Mouse (Mus musculus): ENCODE results near the gene Zswim1. TPM values are rescaled to one million over a fixed set of nuclear protein-coding genes. Genes with fewer than 3 reads are reported as not detected.
"Not testable (repeated sequence)": the region's sequence is repeated elsewhere in the genome, so short reads cannot be mapped to it uniquely, and the experiment has no call there.

The Zswim1 gene
- total RNA-seq, 2 experiments from 2014 or later: 17.5 to 17.8 TPM

GRCm38 (mm10) chr2:164792400-164793190, 29.9 kb upstream of the Zswim1 start:
- DNase-seq: no peak
- intact Hi-C loops (cut with DNase I): no loop called here

- intact Hi-C loops (cut with DNase I): no loop called here
- DNase-seq: peak; percentile 62
Measured at GRCm38 (mm10) chr2:164793236-164793635, 29.2 kb upstream of the Zswim1 start.

- intact Hi-C loops (cut with DNase I): no loop called here
- DNase-seq: no peak
Measured at GRCm38 (mm10) chr2:164793772-164794171, 28.7 kb upstream of the Zswim1 start.

GRCm38 (mm10) chr2:164794293-164794692, 28.2 kb upstream of the Zswim1 start:
- peak; percentile 93 for DNase-seq
- intact Hi-C loops (cut with DNase I): no loop called here

GRCm38 (mm10) chr2:164795868-164796267, 26.6 kb upstream of the Zswim1 start:
- intact Hi-C loops (cut with DNase I): no loop called here
- DNase-seq: no peak

GRCm38 (mm10) chr2:164798554-164798953, 23.9 kb upstream of the Zswim1 start:
- intact Hi-C loops (cut with DNase I); DNase-seq: not testable (repeated sequence)

GRCm38 (mm10) chr2:164800252-164801004, 22.1 kb upstream of the Zswim1 start:
- no peak for DNase-seq
- intact Hi-C loops (cut with DNase I): no loop called here

- DNase-seq: no peak
- intact Hi-C loops (cut with DNase I): no loop called here
Measured at GRCm38 (mm10) chr2:164803201-164803920, 19.1 kb upstream of the Zswim1 start.

- intact Hi-C loops (cut with DNase I): no loop called here
- DNase-seq: no peak
Measured at GRCm38 (mm10) chr2:164803921-164804313, 18.6 kb upstream of the Zswim1 start.

GRCm38 (mm10) chr2:164804533-164805331, 17.8 kb upstream of the Zswim1 start, which contains the start of the genes Acot8 and Zswim3:
Acot8 (minus strand) TSS chr2:164804882.
Zswim3 (plus strand) TSS chr2:164805098.
- intact Hi-C loops (cut with DNase I): no loop called here
- DNase-seq: peak; percentile 95

- intact Hi-C loops (cut with DNase I): no loop called here
- DNase-seq: no peak
Measured at GRCm38 (mm10) chr2:164805332-164805718, 17.2 kb upstream of the Zswim1 start.

- intact Hi-C loops (cut with DNase I): no loop called here
- DNase-seq: no peak
Measured at GRCm38 (mm10) chr2:164806614-164807013, 15.9 kb upstream of the Zswim1 start.

- no peak for DNase-seq
- intact Hi-C loops (cut with DNase I): no loop called here
Measured at GRCm38 (mm10) chr2:164813557-164813956, 8.9 kb upstream of the Zswim1 start.

- no peak for DNase-seq
- intact Hi-C loops (cut with DNase I): no loop called here
Measured at GRCm38 (mm10) chr2:164815348-164815747, 7.1 kb upstream of the Zswim1 start.

- DNase-seq: no peak
- intact Hi-C loops (cut with DNase I): no loop called here
Measured at GRCm38 (mm10) chr2:164815821-164816220, 6.7 kb upstream of the Zswim1 start.

- DNase-seq: no peak
- intact Hi-C loops (cut with DNase I): no loop called here
Measured at GRCm38 (mm10) chr2:164817206-164817605, 5.3 kb upstream of the Zswim1 start.

GRCm38 (mm10) chr2:164817703-164818102, 4.8 kb upstream of the Zswim1 start:
- intact Hi-C loops (cut with DNase I): no loop called here
- no peak for DNase-seq

GRCm38 (mm10) chr2:164821060-164821459, 1.4 kb upstream of the Zswim1 start:
- intact Hi-C loops (cut with DNase I): no loop called here

GRCm38 (mm10) chr2:164823181-164823585, 697 bp downstream of the Zswim1 start:
- DNase-seq: no peak
- intact Hi-C loops (cut with DNase I): no loop called here

More at GRCm38 (mm10) chr2:164821060-164821459, 1.4 kb upstream of the Zswim1 start:
- DNase-seq: no peak

- no peak for DNase-seq
- intact Hi-C loops (cut with DNase I): no loop called here
Measured at GRCm38 (mm10) chr2:164823969-164824368, 1.5 kb downstream of the Zswim1 start.
